Mouse (Mus musculus): ENCODE data around the gene Dnali1.

The Dnali1 gene

GRCm38 (mm10) chr4:125065517-125066307, at the start of gene Dnali1:
TSS of gene Dnali1 (minus strand) at chr4:125065703.
- DNase-seq (ENCODE audit: low spot score in 2 of 2), result peak; percentile 59 to 68

DNA sequence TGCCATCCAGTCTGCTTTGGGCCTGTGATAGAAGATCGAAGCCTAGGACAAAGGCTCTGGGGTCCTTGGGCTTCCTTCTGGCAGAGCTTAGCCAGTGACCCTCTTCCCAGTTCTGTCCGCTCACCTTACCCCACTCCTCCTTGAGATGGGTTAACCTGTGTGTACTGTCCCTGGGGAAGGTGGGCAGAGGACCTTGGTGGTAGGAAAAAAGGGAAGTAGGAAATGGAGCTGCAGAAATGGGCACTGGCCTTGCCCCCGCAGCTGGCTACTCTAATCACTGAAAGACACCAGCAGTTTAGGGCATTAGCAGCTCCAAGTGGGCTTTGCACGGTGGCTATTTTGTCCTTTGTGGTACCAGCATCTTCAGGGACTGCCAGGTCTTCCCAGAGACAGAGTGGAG, 49.6 kb upstream of the Dnali1 start:
- no peak for DNase-seq (ENCODE audit: low spot score in 2 of 2)

- DNase-seq (ENCODE audit: low spot score in 2 of 2), result peak; percentile 84 to 85
Observed at GRCm38 (mm10) chr4:125114638-125115037, 49.1 kb upstream of the Dnali1 start.

GRCm38 (mm10) chr4:125105354-125105753, 39.9 kb upstream of the Dnali1 start:
- no peak for DNase-seq (ENCODE audit: low spot score in 2 of 2)

DNA sequence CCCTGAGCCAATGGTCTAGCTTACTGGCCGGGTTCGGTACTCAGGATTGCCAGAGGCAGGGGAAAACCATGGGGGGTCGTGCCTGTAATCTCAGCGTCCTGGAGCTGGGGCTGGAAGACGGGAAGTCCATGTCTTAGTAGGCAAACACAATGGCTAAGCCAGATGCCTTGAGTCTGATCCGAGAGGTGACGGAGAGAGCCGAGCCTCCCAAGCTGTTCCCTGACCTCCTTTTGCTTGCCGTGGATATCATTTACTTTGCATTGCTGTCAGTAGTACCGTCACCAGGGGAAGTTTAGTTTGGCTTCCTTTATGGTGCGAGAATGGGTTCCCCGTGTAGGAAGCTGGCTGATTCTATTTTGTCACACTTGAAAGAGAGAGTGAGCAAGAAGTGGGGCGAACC, 35.8 kb upstream of the Dnali1 start:
- DNase-seq (ENCODE audit: low spot score in 2 of 2), result no peak

DNA sequence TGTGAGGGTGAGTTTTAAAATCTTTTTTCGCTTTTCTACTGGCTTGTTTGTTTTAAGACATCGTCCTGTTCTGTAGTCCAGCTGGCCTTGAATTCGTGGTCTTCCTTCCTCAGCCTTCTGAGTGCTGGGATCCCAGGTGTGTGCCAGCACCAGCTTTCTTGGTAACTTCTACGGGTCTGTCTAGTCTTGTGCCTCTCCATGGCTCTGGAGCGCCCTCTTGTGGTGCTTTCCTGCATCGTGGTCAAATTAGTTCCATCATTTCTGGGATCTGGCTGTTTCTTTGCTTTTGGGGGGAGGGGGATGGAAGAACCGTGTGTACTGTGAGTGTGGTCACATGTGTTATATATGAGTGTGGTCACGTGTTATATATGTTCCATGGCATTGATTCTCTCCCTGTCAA, 34.0 kb upstream of the Dnali1 start:
- DNase-seq (ENCODE audit: low spot score in 2 of 2), result peak; percentile 34 to 70

- DNase-seq (ENCODE audit: low spot score in 2 of 2), result no peak
Observed at GRCm38 (mm10) chr4:125097412-125097811, 31.9 kb upstream of the Dnali1 start.

- no peak for DNase-seq (ENCODE audit: low spot score in 2 of 2)
Observed at GRCm38 (mm10) chr4:125096066-125096465, 30.6 kb upstream of the Dnali1 start.

- DNase-seq (ENCODE audit: low spot score in 2 of 2), result no peak
Observed at GRCm38 (mm10) chr4:125093031-125093430, 27.5 kb upstream of the Dnali1 start.

GRCm38 (mm10) chr4:125085346-125085841, 19.9 kb upstream of the Dnali1 start:
- DNase-seq (ENCODE audit: low spot score in 2 of 2), result no peak

GRCm38 (mm10) chr4:125084403-125085345, 19.2 kb upstream of the Dnali1 start, which contains the start of gene Meaf6:
TSS of gene Meaf6 (plus strand) at chr4:125085134.
- peak; percentile 90 to 91 for DNase-seq (ENCODE audit: low spot score in 2 of 2)

GRCm38 (mm10) chr4:125078698-125079097, 13.2 kb upstream of the Dnali1 start:
- no peak for DNase-seq (ENCODE audit: low spot score in 2 of 2)

DNA sequence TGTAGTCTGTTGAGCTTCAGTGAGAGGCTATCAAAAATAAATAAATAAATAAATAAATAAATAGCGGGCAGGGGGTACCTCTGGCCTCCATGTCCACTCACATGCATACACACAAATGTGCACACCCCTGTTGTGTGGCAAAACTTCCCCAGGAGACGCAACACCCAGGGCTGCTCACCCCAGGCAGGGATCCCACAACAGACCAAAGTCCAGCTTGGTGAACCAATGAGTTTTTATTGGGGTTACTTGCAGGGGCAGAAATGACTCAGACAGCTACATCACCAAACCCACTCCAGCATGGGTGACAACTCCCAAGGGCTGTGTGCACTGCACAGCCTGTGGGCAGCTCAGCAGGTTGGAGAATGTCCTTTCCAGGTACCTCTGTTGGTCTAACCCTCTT, 12.2 kb upstream of the Dnali1 start:
- no peak for DNase-seq (ENCODE audit: low spot score in 2 of 2)

GRCm38 (mm10) chr4:125066490-125067370, 1.2 kb upstream of the Dnali1 start, which contains the start of gene Snip1:
TSS of gene Snip1 (plus strand) at chr4:125066672.
- DNase-seq (ENCODE audit: low spot score in 2 of 2), result peak; percentile 94

- DNase-seq (ENCODE audit: low spot score in 2 of 2), result no peak
Observed at GRCm38 (mm10) chr4:125063829-125064228, 1.7 kb downstream of the Dnali1 start.

- DNase-seq (ENCODE audit: low spot score in 2 of 2), result peak; percentile 12 to 27
Observed at GRCm38 (mm10) chr4:125059025-125059424, 6.5 kb downstream of the Dnali1 start.

- no peak for DNase-seq (ENCODE audit: low spot score in 2 of 2)
Observed at GRCm38 (mm10) chr4:125058033-125058432, 7.5 kb downstream of the Dnali1 start.

DNA sequence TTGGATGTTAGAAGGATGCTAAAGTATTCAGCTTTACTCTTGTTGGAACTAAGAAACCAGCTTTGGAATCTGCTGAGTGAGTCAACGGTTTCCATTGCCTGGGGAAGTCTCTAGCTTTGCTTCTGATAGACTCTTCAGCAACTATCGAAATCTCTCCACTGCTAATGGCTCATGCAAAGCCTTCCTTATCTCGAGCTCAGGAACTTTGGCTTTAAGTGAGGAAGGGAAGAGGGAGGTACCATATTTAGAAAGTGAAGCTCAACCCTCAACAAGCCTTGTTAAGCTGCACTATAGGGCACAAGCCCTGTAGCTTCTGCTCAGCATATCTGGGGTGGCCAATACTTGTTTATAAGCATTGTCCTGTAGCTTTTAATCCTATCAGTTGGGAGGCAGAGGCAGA, 8.2 kb downstream of the Dnali1 start:
- DNase-seq (ENCODE audit: low spot score in 2 of 2), result no peak

- DNase-seq (ENCODE audit: low spot score in 2 of 2), result no peak
Observed at GRCm38 (mm10) chr4:125056476-125056875, 9.0 kb downstream of the Dnali1 start.

DNA sequence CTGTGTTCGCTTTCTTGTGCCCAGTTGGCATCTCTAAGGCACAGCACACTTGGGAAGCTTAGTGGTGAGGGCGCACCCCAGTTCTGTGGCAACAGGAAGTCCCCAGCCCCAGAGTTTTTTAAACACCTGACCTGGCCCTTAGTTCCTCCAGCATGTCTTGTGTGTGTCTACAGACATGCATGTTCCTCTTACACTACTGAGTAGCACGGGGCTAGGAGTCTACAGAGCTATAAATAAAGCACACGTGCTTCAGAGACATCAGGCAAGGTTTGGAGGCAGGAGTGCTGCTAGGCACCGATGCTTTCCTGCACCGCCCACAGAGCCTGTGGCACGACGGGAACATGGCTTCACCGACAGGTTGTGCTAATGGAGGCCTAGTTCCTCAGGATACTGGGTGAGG, 10.1 kb downstream of the Dnali1 start:
- no peak for DNase-seq (ENCODE audit: low spot score in 2 of 2)

DNA sequence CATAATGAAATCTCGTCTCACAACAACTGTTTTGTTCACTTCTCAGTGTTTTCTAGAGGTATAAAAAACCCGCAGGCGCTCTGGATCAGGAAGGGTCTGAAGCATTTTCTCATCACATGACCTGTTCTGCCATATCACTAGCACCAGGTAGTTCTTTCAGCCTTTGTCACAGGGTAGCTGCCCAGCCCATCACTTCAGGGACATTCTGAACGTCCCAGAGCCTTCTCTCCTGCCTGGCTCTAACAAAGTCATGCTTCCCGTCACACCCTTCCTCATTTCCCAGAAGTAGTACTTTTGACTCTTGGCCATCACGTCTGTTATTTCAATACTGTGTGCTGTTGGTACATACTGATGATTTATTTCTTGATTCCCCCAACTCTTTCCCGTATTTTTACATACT, 21.0 kb downstream of the Dnali1 start:
- peak; percentile 8 to 28 for DNase-seq (ENCODE audit: low spot score in 2 of 2)

Measured in heart, adult 9 months (tissue).